Mouse (Mus musculus): Measurements from ENCODE around the gene Hist1h4h. TPM values are rescaled to one million over a fixed set of nuclear protein-coding genes. Genes with fewer than 3 reads are reported as not detected.
"Not testable (repeated sequence)": the region's sequence is repeated elsewhere in the genome, so short reads cannot be mapped to it uniquely, and the experiment has no call there.

The Hist1h4h gene
- polyA plus RNA-seq, 1 experiment from 2014 or later = 3.3 TPM

DNA sequence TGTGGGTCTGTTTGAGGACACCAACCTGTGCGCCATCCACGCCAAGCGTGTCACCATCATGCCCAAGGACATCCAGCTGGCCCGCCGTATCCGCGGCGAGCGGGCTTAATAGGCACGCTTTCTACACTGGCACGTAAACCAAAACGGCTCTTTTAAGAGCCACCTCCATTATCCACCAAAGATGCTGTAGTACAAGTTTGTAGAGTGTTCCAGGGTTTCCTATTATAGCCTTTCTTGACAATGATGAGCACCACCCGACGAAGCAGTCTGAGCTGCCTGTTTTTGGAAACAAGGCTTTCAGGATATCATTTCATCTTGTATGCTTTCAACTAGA lies 13.9 kb downstream of the Hist1h4h start:
- not testable (repeated sequence) for H3K9me3 ChIP-seq (ENCODE audit: control insufficient read depth, low read length); ATAC-seq (ENCODE audit: low FRiP score); H3K27me3 ChIP-seq (ENCODE audit: control insufficient read depth, insufficient read depth, low read length); H3K36me3 ChIP-seq (replicated peaks; ENCODE audit: control insufficient read depth, insufficient read depth); H3K4me1 ChIP-seq (replicated peaks; ENCODE audit: control insufficient read depth, insufficient read depth, low read length); DNase-seq (ENCODE audit: low spot score)
- H3K27ac ChIP-seq = peak overlapping the region; percentile 86
- peak overlapping the region; percentile 82 for H3K4me2 ChIP-seq (replicated peaks)
- peak overlapping the region; percentile 44 for H3K4me3 ChIP-seq (replicated peaks; ENCODE audit: low read length)
- H3K9ac ChIP-seq = peak overlapping the region; percentile 63
- under 1% methylated on average over 14 of the region's 14 CpGs for WGBS

DNA sequence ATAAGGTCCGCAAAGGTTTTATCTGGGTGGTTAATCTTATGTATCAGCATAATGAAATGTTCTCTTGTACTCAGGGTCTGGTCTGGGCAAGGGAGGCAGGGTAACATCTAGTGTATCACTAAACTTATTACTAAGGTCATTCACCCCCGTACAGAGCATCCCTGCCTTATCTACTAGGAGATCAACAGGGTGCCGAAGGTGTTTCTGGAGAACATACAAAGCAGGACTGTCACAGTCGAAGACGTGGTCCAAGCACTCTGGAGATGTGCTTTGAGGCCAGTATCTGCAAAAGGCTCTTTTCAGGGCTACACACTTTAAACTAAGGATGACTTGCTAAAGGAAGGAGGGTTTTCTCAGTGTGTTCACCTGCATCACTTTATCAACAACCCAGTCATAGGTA lies 15.8 kb downstream of the Hist1h4h start:
- ATAC-seq (ENCODE audit: low FRiP score) (no peak), DNase-seq (ENCODE audit: low spot score) (no peak)
- no peak overlapping the region for H3K9ac ChIP-seq
- no peaks in the 10 kb centered on the region for H3K27me3 ChIP-seq (ENCODE audit: control insufficient read depth, insufficient read depth, low read length)
- H3K9me3 ChIP-seq (ENCODE audit: control insufficient read depth, low read length) = no peaks in the 10 kb centered on the region
- H3K4me2 ChIP-seq (replicated peaks) = no peak overlapping the region
- no peaks in the 10 kb centered on the region for H3K36me3 ChIP-seq (replicated peaks; ENCODE audit: control insufficient read depth, insufficient read depth)
- no peak overlapping the region for H3K4me3 ChIP-seq (replicated peaks; ENCODE audit: low read length)
- H3K4me1 ChIP-seq (replicated peaks; ENCODE audit: control insufficient read depth, insufficient read depth, low read length) = peaks cover 13% of the 10 kb centered on the region
- no peak overlapping the region for H3K27ac ChIP-seq
- 83% methylated on average over 5 of the region's 5 CpGs for WGBS

DNA sequence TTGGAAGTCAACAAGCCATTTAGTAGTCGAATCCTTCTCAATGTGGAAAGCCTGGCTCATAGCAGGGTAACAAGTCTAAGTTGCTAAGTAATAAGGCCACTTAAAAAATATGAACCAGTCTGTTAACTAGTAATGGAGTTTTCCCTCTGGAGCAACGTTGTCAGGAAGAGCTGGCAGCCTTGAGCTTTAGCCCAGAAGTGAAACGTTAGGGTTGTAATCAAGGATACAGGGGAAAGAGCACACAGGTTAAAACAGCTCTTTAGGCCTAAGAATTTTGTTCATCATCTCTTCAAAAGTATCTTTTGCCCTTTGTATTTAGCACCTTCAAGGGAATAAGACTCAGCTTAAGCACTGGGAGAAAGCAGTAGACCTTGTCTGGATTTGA lies 19.9 kb downstream of the Hist1h4h start:
- ATAC-seq (ENCODE audit: low FRiP score) = no peak
- H3K36me3 ChIP-seq (replicated peaks; ENCODE audit: control insufficient read depth, insufficient read depth) = no peaks in the 10 kb centered on the region
- WGBS = 6% methylated on average over 3 of the region's 3 CpGs
- H3K4me1 ChIP-seq (replicated peaks; ENCODE audit: control insufficient read depth, insufficient read depth, low read length) = peaks cover 22% of the 10 kb centered on the region
- peak overlapping the region; percentile 62 for H3K9ac ChIP-seq
- H3K4me2 ChIP-seq (replicated peaks) = peak overlapping the region; percentile 65
- no peak for DNase-seq (ENCODE audit: low spot score)
- peak overlapping the region; percentile 40 for H3K4me3 ChIP-seq (replicated peaks; ENCODE audit: low read length)
- H3K27me3 ChIP-seq (ENCODE audit: control insufficient read depth, insufficient read depth, low read length) = no peaks in the 10 kb centered on the region
- H3K27ac ChIP-seq = peak overlapping the region; percentile 89
- H3K9me3 ChIP-seq (ENCODE audit: control insufficient read depth, low read length) = no peaks in the 10 kb centered on the region

DNA sequence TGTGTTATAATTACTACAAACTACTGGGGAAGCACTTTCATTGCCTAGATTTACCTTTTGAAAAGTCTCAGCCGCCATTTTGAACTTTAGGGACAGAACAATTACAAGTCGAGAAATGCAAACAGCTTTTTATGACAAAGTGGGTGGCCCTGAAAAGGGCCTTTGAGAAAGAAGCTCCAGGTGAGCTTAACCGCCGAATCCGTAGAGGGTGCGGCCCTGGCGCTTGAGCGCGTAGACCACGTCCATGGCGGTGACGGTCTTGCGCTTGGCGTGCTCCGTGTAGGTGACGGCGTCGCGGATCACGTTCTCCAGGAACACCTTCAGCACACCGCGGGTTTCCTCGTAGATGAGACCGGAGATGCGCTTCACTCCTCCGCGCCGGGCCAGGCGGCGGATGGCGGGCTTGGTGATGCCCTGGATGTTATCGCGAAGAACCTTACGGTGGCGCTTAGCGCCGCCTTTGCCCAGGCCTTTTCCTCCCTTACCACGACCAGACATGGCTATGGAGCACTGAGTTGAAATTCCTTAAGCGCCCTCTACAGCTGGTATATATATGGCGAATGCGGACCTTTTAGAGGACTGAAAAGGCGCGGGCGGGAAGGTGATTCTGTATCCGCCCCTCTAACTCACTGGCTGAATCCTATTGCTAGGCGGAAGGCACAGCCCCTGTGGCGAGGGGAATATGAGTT lies 20.4 kb downstream of the Hist1h4h start, which contains the start of gene Hist1h4f:
Hist1h4f (minus strand) TSS at position 503 of the 689 bp plus-strand sequence.
- H3K36me3 ChIP-seq (replicated peaks; ENCODE audit: control insufficient read depth, insufficient read depth); H3K9me3 ChIP-seq (ENCODE audit: control insufficient read depth, low read length); H3K27me3 ChIP-seq (ENCODE audit: control insufficient read depth, insufficient read depth, low read length): not testable (repeated sequence)
- WGBS = under 1% methylated on average over 43 of the region's 47 CpGs
- DNase-seq (ENCODE audit: low spot score) (peak; percentile 96), ATAC-seq (ENCODE audit: low FRiP score) (peak; percentile 91)
- peak within 1 kb of the TSS; percentile 62 for H3K9ac ChIP-seq
- peaks cover 22% of the 10 kb centered on the region for H3K4me1 ChIP-seq (replicated peaks; ENCODE audit: control insufficient read depth, insufficient read depth, low read length)
- peak within 1 kb of the TSS; percentile 89 for H3K27ac ChIP-seq
- H3K4me3 ChIP-seq (replicated peaks; ENCODE audit: low read length) = peak within 1 kb of the TSS; percentile 40
- H3K4me2 ChIP-seq (replicated peaks) = peak within 1 kb of the TSS; percentile 65

DNA sequence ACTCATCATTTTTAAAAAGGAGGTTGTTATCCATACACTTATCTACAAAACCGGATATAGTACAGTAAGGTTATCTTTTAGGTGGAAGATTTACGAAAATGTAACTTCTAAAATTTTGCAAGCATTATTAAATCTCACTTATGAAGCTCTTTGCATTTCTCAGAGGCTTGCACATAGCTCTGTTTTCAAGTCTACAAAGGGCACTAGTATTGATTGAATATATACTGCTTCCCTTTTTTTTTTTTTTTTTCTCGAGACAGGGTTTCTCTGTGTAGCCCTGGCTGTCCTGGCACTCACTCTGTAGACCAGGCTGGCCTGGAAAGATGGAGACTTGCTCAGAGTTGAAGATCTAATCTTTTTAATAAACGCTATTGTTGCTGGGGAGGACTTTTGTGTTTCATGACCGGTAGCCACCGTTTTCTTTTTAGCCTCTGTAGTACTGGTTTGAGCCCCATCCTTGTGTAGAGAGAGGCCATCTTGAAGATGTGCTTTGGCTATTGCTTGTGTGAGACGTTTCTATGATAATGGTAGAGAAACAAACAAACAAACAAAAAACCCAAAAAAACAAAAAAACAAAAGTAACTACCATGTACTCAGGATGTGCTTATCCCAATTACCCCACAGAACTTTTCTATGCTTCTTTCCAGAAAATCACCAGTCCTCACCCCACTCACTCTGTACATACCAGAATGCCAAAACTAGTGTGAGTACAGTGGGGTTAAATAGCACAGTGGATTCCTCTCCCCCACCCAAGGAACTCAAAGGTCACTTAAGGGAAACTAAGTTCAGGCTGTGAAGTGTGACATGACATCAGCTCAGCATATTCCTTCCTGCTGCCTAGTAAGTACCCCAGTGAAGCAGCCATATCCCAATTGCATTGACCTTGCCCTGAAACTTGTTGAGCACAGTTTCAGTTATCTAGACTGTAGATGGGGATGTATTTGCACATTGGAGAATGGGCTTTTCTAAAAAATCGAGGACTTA lies 21.4 kb downstream of the Hist1h4h start:
- H3K36me3 ChIP-seq (replicated peaks; ENCODE audit: control insufficient read depth, insufficient read depth) = no peaks in the 10 kb centered on the region
- peak overlapping the region; percentile 62 for H3K9ac ChIP-seq
- H3K4me1 ChIP-seq (replicated peaks; ENCODE audit: control insufficient read depth, insufficient read depth, low read length) = peaks cover 25% of the 10 kb centered on the region
- DNase-seq (ENCODE audit: low spot score) = no peak
- 50% methylated on average over 8 of the region's 8 CpGs for WGBS
- ATAC-seq (ENCODE audit: low FRiP score) = no peak
- peak overlapping the region; percentile 40 for H3K4me3 ChIP-seq (replicated peaks; ENCODE audit: low read length)
- no peaks in the 10 kb centered on the region for H3K27me3 ChIP-seq (ENCODE audit: control insufficient read depth, insufficient read depth, low read length)
- H3K27ac ChIP-seq = peak overlapping the region; percentile 89
- peak overlapping the region; percentile 65 for H3K4me2 ChIP-seq (replicated peaks)
- no peaks in the 10 kb centered on the region for H3K9me3 ChIP-seq (ENCODE audit: control insufficient read depth, low read length)

DNA sequence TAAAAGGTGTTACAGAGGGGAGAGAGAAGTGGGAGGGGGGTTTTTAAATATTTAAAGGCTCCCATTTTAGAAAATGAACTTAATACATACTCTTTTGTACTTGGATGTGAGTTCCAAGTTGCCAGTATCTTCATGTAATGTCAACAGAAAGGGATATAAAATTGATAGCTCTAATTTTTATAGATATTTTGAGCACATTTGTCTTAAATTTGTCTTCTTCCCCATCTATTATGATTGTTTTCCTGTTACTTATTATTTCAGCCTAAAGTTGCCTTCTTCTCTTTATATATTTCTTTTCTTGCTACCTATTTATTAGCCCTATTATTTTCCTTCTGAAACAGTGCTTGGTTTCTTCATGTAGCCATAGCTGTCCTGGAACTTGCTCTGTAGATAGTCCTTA lies 22.1 kb downstream of the Hist1h4h start, which contains the start of gene Hist1h1d:
Hist1h1d (plus strand) TSS at position 301 of the 400 bp plus-strand sequence.
- Histone ChIP-seq H3K4me3 (replicated peaks; ENCODE audit: low read length) (no peak within 1 kb of the TSS), H3K27ac (0 out of 2 replicates have a peak within 1 kb of the TSS, but pooled peaks have one; percentile 88), H3K36me3 (replicated peaks; ENCODE audit: control insufficient read depth, insufficient read depth) (no peaks in the 10 kb centered on the region), H3K4me1 (replicated peaks; ENCODE audit: control insufficient read depth, insufficient read depth, low read length) (peaks cover 25% of the 10 kb centered on the region), H3K27me3 (ENCODE audit: control insufficient read depth, insufficient read depth, low read length) (no peaks in the 10 kb centered on the region), H3K4me2 (replicated peaks) (peak within 1 kb of the TSS; percentile 83), H3K9ac (0 out of 2 replicates have a peak within 1 kb of the TSS, but pooled peaks have one; percentile 68), H3K9me3 (ENCODE audit: control insufficient read depth, low read length) (no peaks in the 10 kb centered on the region)
- ATAC-seq (ENCODE audit: low FRiP score) (no peak), DNase-seq (ENCODE audit: low spot score) (no peak)

DNA sequence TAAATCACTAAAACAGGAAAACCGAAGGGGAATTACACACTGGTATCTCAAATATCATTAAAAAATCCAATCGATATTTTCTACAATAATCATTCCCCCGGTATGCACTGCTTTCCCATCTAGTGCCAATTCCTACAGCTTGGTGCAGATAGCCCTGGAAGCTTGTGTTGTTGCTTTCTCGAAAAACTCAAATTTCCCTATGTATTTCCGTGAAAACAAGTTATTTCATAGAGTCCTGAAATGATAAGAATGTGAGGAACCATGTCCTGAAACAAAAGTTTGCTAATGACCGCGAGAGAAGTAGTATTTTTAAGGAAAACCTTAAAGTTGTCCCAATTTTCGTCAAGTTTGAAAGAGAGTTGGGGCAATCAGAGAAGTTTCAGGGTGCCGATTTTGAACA lies 23.5 kb downstream of the Hist1h4h start:
- H3K27me3 ChIP-seq (ENCODE audit: control insufficient read depth, insufficient read depth, low read length) = no peaks in the 10 kb centered on the region
- 25% methylated on average over 9 of the region's 9 CpGs for WGBS
- peak overlapping the region; percentile 83 for H3K4me2 ChIP-seq (replicated peaks)
- H3K4me3 ChIP-seq (replicated peaks; ENCODE audit: low read length) = peak overlapping the region; percentile 46
- no peak for ATAC-seq (ENCODE audit: low FRiP score)
- H3K4me1 ChIP-seq (replicated peaks; ENCODE audit: control insufficient read depth, insufficient read depth, low read length) = peaks cover 25% of the 10 kb centered on the region
- peak overlapping the region; percentile 68 for H3K9ac ChIP-seq
- H3K36me3 ChIP-seq (replicated peaks; ENCODE audit: control insufficient read depth, insufficient read depth) = no peaks in the 10 kb centered on the region
- no peaks in the 10 kb centered on the region for H3K9me3 ChIP-seq (ENCODE audit: control insufficient read depth, low read length)
- peak overlapping the region; percentile 88 for H3K27ac ChIP-seq
- DNase-seq (ENCODE audit: low spot score) = no peak

DNA sequence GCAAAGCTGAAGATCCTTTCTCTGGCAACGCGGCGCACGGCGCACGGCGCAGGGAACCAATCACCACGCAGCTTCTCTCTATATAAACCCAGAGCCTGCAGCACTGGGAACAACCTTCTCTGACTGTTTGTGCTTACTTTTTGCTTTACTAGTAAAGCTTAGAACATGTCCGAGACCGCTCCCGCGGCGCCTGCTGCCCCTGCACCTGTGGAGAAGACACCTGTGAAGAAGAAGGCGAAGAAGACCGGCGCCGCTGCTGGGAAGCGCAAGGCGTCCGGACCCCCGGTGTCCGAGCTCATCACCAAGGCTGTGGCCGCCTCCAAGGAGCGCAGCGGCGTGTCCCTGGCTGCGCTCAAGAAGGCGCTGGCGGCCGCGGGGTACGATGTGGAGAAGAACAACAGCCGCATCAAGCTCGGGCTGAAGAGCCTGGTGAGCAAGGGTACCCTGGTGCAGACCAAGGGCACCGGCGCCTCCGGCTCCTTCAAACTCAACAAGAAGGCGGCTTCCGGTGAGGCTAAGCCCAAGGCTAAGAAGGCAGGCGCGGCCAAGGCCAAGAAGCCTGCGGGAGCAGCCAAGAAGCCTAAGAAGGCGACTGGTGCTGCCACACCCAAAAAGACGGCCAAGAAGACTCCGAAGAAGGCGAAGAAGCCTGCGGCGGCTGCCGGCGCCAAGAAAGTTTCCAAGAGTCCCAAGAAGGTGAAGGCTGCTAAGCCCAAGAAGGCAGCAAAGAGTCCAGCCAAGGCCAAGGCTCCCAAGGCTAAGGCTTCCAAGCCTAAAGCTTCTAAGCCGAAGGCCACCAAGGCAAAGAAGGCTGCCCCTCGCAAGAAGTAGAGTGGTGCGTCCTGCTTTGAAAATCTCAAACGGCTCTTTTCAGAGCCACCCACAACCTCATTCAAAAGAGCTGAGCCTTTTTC lies 24.3 kb downstream of the Hist1h4h start:
- H3K9ac ChIP-seq = peak overlapping the region; percentile 68
- DNase-seq (ENCODE audit: low spot score) (peak; percentile 77), ATAC-seq (ENCODE audit: low FRiP score) (peak; percentile 77)
- peaks cover 25% of the 10 kb centered on the region for H3K4me1 ChIP-seq (replicated peaks; ENCODE audit: control insufficient read depth, insufficient read depth, low read length)
- no peaks in the 10 kb centered on the region for H3K9me3 ChIP-seq (ENCODE audit: control insufficient read depth, low read length)
- no peaks in the 10 kb centered on the region for H3K36me3 ChIP-seq (replicated peaks; ENCODE audit: control insufficient read depth, insufficient read depth)
- under 1% methylated on average over 50 of the region's 54 CpGs for WGBS
- H3K4me3 ChIP-seq (replicated peaks; ENCODE audit: low read length) = peak overlapping the region; percentile 46
- peak overlapping the region; percentile 88 for H3K27ac ChIP-seq
- H3K27me3 ChIP-seq (ENCODE audit: control insufficient read depth, insufficient read depth, low read length) = no peaks in the 10 kb centered on the region
- peak overlapping the region; percentile 83 for H3K4me2 ChIP-seq (replicated peaks)
